Mouse (Mus musculus): ENCODE results near the gene 1700029P11Rik. TPM values are rescaled to one million over a fixed set of nuclear protein-coding genes. Genes with fewer than 3 reads are reported as not detected.
"Not testable (repeated sequence)": the region's sequence is repeated elsewhere in the genome, so short reads cannot be mapped to it uniquely, and the experiment has no call there.

The 1700029P11Rik gene
- total RNA-seq, 2 experiments from 2014 or later, result not detected

GRCm38 (mm10) chr15:81960171-81961077 lies 19.9 kb upstream of the 1700029P11Rik start, which contains the start of gene Pmm1:
Pmm1 (minus strand) TSS chr15:81960930.
- Histone ChIP-seq H3K27ac (peak within 1 kb of the TSS; percentile 99), H3K4me3 (peak within 1 kb of the TSS; percentile 96)
- peak; percentile 96 to 98 for DNase-seq (ENCODE audit: extremely low spot score in 1 of 2, low spot score in 2 of 2)
- intact Hi-C loops (cut with DNase I), result loop anchor here (1.0 kb wide), 1 partner anchor 29 kb away; no protein-coding TSS in a partner anchor
- TF ChIP-seq CTCF (IDR thresholded peaks at IDR 0.05), result peak; percentile 64

GRCm38 (mm10) chr15:81961078-81961451 lies 19.3 kb upstream of the 1700029P11Rik start:
- Histone ChIP-seq H3K27ac (peak overlapping the region; percentile 53; the same call in 1 of the 2 replicates), H3K4me3 (peak overlapping the region; percentile 96)
- TF ChIP-seq CTCF (IDR thresholded peaks at IDR 0.05), result no peak
- intact Hi-C loops (cut with DNase I), result no loop called here
- no peak for DNase-seq (ENCODE audit: extremely low spot score in 1 of 2, low spot score in 2 of 2)

- intact Hi-C loops (cut with DNase I), result no loop called here
These were observed 16.1 kb upstream of the 1700029P11Rik start for GRCm38 (mm10) chr15:81964262-81964661.

GRCm38 (mm10) chr15:81964980-81965545 lies 15.3 kb upstream of the 1700029P11Rik start:
- intact Hi-C loops (cut with DNase I), result no loop called here
- no peak for DNase-seq (ENCODE audit: extremely low spot score in 1 of 2, low spot score in 2 of 2)
- TF ChIP-seq CTCF (IDR thresholded peaks at IDR 0.05), result no peak
- H3K4me3 ChIP-seq, result no peak overlapping the region
- H3K27ac ChIP-seq, result no peak overlapping the region

More at GRCm38 (mm10) chr15:81964262-81964661, 16.1 kb upstream of the 1700029P11Rik start:
- no peak for DNase-seq (ENCODE audit: extremely low spot score in 1 of 2, low spot score in 2 of 2)
- H3K27ac ChIP-seq, result no peak overlapping the region
- TF ChIP-seq CTCF (IDR thresholded peaks at IDR 0.05), result no peak
- no peak overlapping the region for H3K4me3 ChIP-seq

GRCm38 (mm10) chr15:81966062-81966829 lies 14.1 kb upstream of the 1700029P11Rik start:
- TF ChIP-seq CTCF (IDR thresholded peaks at IDR 0.05), result no peak
- intact Hi-C loops (cut with DNase I), result no loop called here
- no peak for DNase-seq (ENCODE audit: extremely low spot score in 1 of 2, low spot score in 2 of 2)
- H3K27ac ChIP-seq, result no peak overlapping the region
- H3K4me3 ChIP-seq, result no peak overlapping the region

- no peak for TF ChIP-seq CTCF (IDR thresholded peaks at IDR 0.05)
- DNase-seq (ENCODE audit: extremely low spot score in 1 of 2, low spot score in 2 of 2), result no peak
- H3K4me3 ChIP-seq, result no peak overlapping the region
- H3K27ac ChIP-seq, result no peak overlapping the region
- intact Hi-C loops (cut with DNase I), result no loop called here
These were observed 12.5 kb upstream of the 1700029P11Rik start for GRCm38 (mm10) chr15:81967821-81968220.

- intact Hi-C loops (cut with DNase I), result no loop called here
- no peak for DNase-seq (ENCODE audit: extremely low spot score in 1 of 2, low spot score in 2 of 2)
- TF ChIP-seq CTCF (IDR thresholded peaks at IDR 0.05), result no peak
- H3K27ac ChIP-seq, result no peak overlapping the region
- H3K4me3 ChIP-seq, result no peak overlapping the region
These were observed 11.9 kb upstream of the 1700029P11Rik start for GRCm38 (mm10) chr15:81968447-81968846.

GRCm38 (mm10) chr15:81969173-81969572 lies 11.2 kb upstream of the 1700029P11Rik start:
- DNase-seq (ENCODE audit: extremely low spot score in 1 of 2, low spot score in 2 of 2), result no peak
- TF ChIP-seq CTCF (IDR thresholded peaks at IDR 0.05), result no peak

GRCm38 (mm10) chr15:81969635-81970034 lies 10.7 kb upstream of the 1700029P11Rik start:
- DNase-seq (ENCODE audit: extremely low spot score in 1 of 2, low spot score in 2 of 2); intact Hi-C loops (cut with DNase I); H3K27ac ChIP-seq; H3K4me3 ChIP-seq: not testable (repeated sequence)

More at GRCm38 (mm10) chr15:81969173-81969572, 11.2 kb upstream of the 1700029P11Rik start:
- intact Hi-C loops (cut with DNase I), result no loop called here
- no peak overlapping the region for H3K4me3 ChIP-seq
- no peak overlapping the region for H3K27ac ChIP-seq

- H3K4me3 ChIP-seq; DNase-seq (ENCODE audit: extremely low spot score in 1 of 2, low spot score in 2 of 2); intact Hi-C loops (cut with DNase I); H3K27ac ChIP-seq: not testable (repeated sequence)
These were observed 9.8 kb upstream of the 1700029P11Rik start for GRCm38 (mm10) chr15:81970498-81970897.

- intact Hi-C loops (cut with DNase I); H3K27ac ChIP-seq; DNase-seq (ENCODE audit: extremely low spot score in 1 of 2, low spot score in 2 of 2): not testable (repeated sequence)
These were observed 5.2 kb upstream of the 1700029P11Rik start for GRCm38 (mm10) chr15:81975156-81975555.

GRCm38 (mm10) chr15:81982173-81982572 lies 1.8 kb downstream of the 1700029P11Rik start:
- intact Hi-C loops (cut with DNase I), result no loop called here
- TF ChIP-seq CTCF (IDR thresholded peaks at IDR 0.05), result no peak
- H3K27ac ChIP-seq, result no peak overlapping the region
- H3K4me3 ChIP-seq, result no peak overlapping the region
- no peak for DNase-seq (ENCODE audit: extremely low spot score in 1 of 2, low spot score in 2 of 2)

More at GRCm38 (mm10) chr15:81975156-81975555, 5.2 kb upstream of the 1700029P11Rik start:
- not testable (repeated sequence) for H3K4me3 ChIP-seq

Measured in left cerebral cortex, adult 2 months (tissue).